Mouse (Mus musculus): ENCODE data around the gene Sfxn3. TPM values are rescaled to one million over a fixed set of nuclear protein-coding genes. Genes with fewer than 3 reads are reported as not detected.

Sfxn3 gene
- polyA plus RNA-seq, 1 experiment, result 90.5 TPM

DNA sequence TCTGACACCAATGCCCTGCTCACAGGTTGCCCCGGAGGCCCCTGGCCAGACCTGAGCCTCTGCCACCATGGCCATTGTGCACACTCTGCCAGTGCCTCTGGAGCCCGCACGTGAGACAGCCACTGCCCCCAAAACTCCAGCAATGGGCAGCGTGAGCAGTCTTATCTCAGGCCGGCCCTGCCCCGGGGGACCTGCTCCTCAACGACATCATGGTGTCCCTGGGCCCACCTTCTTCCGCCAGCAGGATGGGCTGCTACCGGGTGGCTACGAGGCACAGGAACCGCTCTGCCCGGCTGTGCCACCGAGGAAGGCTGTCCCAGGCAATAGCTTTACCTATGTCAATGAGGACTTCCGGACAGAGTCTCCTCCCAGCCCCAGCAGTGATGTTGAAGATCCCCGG lies 25.9 kb upstream of the Sfxn3 start:
- TF ChIP-seq POLR2A (IDR thresholded peaks at IDR 0.05; ENCODE audit: borderline replicate concordance, insufficient read depth, low read length) (no peak), CTCF (IDR thresholded peaks at IDR 0.05; ENCODE audit: borderline replicate concordance, insufficient read depth, low read depth, low read length) (no peak)
- H3K27ac ChIP-seq (ENCODE audit: insufficient read depth, low read length), result no peak overlapping the region
- no peak overlapping the region for H3K4me3 ChIP-seq (replicated peaks; ENCODE audit: insufficient read depth, low read depth, low read length)
- no peaks in the 10 kb centered on the region for H3K27me3 ChIP-seq (ENCODE audit: control insufficient read depth, insufficient read depth, low read length)
- 65% methylated on average over 15 of the region's 15 CpGs for WGBS
- DNase-seq, result no peak
- H3K4me1 ChIP-seq (ENCODE audit: control insufficient read depth, insufficient read depth, low read length), result peaks cover 15% of the 10 kb centered on the region

DNA sequence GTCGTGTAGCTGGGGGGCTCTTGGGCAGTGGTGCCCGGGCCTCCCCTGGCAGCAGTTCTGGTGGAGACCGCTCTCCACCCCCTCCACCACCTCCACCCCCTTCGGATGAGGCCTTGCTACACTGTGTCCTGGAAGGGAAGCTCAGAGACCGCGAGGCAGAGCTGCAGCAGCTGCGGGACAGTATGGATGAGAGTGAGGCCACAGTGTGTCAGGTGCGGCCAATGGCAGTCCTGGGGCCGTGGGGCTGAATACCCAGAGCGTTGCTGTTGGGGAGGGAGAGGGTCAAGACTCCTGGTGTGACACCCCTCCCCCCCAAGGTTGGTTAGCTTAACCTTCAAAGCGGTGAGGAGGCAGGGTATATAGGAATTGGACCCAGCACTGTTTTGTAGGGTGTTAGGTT lies 23.3 kb upstream of the Sfxn3 start:
- no peak for DNase-seq
- TF ChIP-seq CTCF (IDR thresholded peaks at IDR 0.05; ENCODE audit: borderline replicate concordance, insufficient read depth, low read depth, low read length) (no peak), POLR2A (IDR thresholded peaks at IDR 0.05; ENCODE audit: borderline replicate concordance, insufficient read depth, low read length) (no peak)
- H3K4me1 ChIP-seq (ENCODE audit: control insufficient read depth, insufficient read depth, low read length), result peaks cover 15% of the 10 kb centered on the region
- H3K27ac ChIP-seq (ENCODE audit: insufficient read depth, low read length), result no peak overlapping the region
- no peaks in the 10 kb centered on the region for H3K27me3 ChIP-seq (ENCODE audit: control insufficient read depth, insufficient read depth, low read length)
- 79% methylated on average over 11 of the region's 11 CpGs for WGBS
- H3K4me3 ChIP-seq (replicated peaks; ENCODE audit: insufficient read depth, low read depth, low read length), result no peak overlapping the region

DNA sequence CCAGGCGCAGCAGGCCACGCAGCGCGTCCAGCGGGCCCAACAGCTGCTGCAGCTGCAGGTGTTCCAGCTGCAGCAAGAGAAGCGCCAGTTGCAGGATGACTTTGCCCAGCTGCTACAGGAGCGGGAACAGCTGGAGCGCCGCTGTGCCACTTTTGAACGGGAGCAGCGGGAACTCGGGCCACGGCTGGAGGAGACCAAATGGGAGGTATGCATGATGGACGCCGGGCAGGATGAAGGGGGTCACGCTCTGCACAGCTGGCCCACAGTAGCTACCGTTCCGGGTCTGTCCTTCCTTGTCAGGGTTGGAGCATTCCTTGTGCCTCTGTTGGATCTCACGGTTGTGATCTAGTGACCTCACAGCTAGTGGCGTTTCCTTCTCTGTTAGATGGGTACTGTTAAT lies 22.5 kb upstream of the Sfxn3 start:
- DNase-seq, result no peak
- no peak for TF ChIP-seq CTCF (IDR thresholded peaks at IDR 0.05; ENCODE audit: borderline replicate concordance, insufficient read depth, low read depth, low read length)
- TF ChIP-seq POLR2A (IDR thresholded peaks at IDR 0.05; ENCODE audit: borderline replicate concordance, insufficient read depth, low read length), result no peak
- no peak overlapping the region for H3K27ac ChIP-seq (ENCODE audit: insufficient read depth, low read length)
- H3K4me1 ChIP-seq (ENCODE audit: control insufficient read depth, insufficient read depth, low read length), result peaks cover 15% of the 10 kb centered on the region
- no peak overlapping the region for H3K4me3 ChIP-seq (replicated peaks; ENCODE audit: insufficient read depth, low read depth, low read length)
- H3K27me3 ChIP-seq (ENCODE audit: control insufficient read depth, insufficient read depth, low read length), result no peaks in the 10 kb centered on the region
- 84% methylated on average over 20 of the region's 20 CpGs for WGBS

DNA sequence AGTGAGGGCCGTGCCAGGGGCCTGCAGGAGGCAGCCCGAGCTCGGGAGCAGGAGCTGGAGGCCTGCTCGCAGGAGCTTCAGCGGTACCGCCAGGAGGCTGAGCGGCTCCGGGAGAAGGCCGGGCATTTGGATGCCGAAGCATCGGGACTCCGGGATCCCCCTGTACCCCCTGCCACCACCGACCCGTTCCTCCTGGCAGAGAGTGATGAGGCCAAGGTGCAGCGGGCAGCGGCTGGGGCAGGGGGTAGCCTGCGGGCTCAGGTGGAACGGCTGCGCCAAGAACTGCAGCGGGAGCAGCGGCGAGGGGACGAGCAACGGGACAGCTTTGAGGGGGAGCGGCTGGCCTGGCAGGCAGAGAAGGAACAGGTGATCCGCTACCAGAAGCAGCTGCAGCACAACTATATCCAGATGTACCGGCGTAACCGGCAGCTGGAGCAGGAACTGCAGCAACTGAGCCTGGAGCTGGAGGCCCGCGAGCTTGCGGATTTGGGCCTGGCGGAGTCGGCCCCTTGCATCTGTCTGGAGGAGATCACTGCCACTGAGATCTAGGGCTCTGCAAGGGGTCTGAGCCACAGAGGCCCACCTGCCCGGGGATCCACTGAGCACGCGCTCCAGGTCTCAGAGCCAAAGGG lies 21.2 kb upstream of the Sfxn3 start:
- TF ChIP-seq CTCF (IDR thresholded peaks at IDR 0.05; ENCODE audit: borderline replicate concordance, insufficient read depth, low read depth, low read length) (no peak), POLR2A (IDR thresholded peaks at IDR 0.05; ENCODE audit: borderline replicate concordance, insufficient read depth, low read length) (no peak)
- H3K4me1 ChIP-seq (ENCODE audit: control insufficient read depth, insufficient read depth, low read length), result peaks cover 12% of the 10 kb centered on the region
- H3K27ac ChIP-seq (ENCODE audit: insufficient read depth, low read length), result no peak overlapping the region; the same call in 1 of the 2 replicates
- DNase-seq, result no peak
- WGBS, result 81% methylated on average over 37 of the region's 37 CpGs
- H3K4me3 ChIP-seq (replicated peaks; ENCODE audit: insufficient read depth, low read depth, low read length), result no peak overlapping the region
- no peaks in the 10 kb centered on the region for H3K27me3 ChIP-seq (ENCODE audit: control insufficient read depth, insufficient read depth, low read length)

DNA sequence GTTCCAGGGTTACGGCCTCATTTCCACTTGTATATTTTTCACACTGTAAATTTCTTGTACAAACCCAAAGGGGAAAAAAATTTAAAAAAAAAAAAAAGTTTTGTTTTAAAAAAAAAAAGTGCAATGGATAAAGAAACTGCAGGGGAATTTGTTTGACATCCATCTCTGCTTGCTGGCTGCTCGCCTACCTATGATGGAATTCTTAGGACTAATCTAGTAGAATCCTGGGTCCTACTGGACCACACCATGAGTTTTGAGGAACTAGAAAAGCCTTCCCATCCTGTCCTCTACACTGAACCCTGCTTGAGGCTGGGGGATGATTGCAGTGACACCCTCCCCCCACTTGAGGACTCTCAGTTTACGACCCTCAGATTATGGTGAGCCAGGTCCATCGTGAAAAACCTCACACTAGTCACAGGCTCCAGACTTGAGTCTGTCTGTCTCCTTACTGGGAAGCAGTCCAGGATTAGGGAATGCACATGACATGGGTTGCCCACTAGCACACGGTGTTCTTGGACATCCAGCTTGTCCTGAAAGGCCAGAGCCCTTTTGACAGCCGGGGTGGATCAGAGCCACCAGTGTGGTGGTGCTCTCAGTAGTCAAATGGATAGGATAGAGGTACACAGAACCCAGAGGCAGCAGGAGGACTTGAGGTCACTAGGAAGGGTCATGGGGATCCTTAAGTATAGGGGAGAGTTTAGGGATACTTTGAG lies 20.2 kb upstream of the Sfxn3 start:
- no peak overlapping the region for H3K4me3 ChIP-seq (replicated peaks; ENCODE audit: insufficient read depth, low read depth, low read length)
- 58% methylated on average over 6 of the region's 6 CpGs for WGBS
- peak overlapping the region; percentile 24; the same call in 1 of the 2 replicates for H3K27ac ChIP-seq (ENCODE audit: insufficient read depth, low read length)
- no peaks in the 10 kb centered on the region for H3K27me3 ChIP-seq (ENCODE audit: control insufficient read depth, insufficient read depth, low read length)
- peaks cover 14% of the 10 kb centered on the region for H3K4me1 ChIP-seq (ENCODE audit: control insufficient read depth, insufficient read depth, low read length)
- DNase-seq, result no peak
- TF ChIP-seq POLR2A (IDR thresholded peaks at IDR 0.05; ENCODE audit: borderline replicate concordance, insufficient read depth, low read length) (no peak), CTCF (IDR thresholded peaks at IDR 0.05; ENCODE audit: borderline replicate concordance, insufficient read depth, low read depth, low read length) (no peak)

DNA sequence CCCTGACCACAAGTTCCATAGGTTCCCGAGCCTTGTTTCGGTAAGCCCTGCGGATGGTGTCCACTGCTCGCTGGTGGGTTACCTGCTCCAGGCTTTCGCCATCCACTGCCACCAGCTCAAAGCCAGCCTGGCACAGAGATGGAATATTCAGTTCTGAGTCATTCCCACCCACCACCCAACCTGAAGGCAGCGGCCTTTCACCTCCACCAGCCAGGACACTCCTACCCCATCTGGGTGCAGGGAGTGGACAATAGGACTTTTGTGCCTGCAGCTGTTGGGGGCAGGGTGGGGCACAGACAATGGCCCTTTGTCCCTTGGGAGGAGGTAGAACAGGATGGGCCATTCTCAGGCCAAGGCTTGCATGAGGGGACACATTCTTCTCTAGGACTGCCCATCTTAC lies 19.5 kb upstream of the Sfxn3 start:
- Histone ChIP-seq H3K27ac (ENCODE audit: insufficient read depth, low read length) (peak overlapping the region; percentile 24; the same call in 1 of the 2 replicates), H3K4me1 (ENCODE audit: control insufficient read depth, insufficient read depth, low read length) (peaks cover 18% of the 10 kb centered on the region), H3K4me3 (replicated peaks; ENCODE audit: insufficient read depth, low read depth, low read length) (no peak overlapping the region), H3K27me3 (ENCODE audit: control insufficient read depth, insufficient read depth, low read length) (no peaks in the 10 kb centered on the region)
- no peak for TF ChIP-seq POLR2A (IDR thresholded peaks at IDR 0.05; ENCODE audit: borderline replicate concordance, insufficient read depth, low read length)
- TF ChIP-seq CTCF (IDR thresholded peaks at IDR 0.05; ENCODE audit: borderline replicate concordance, insufficient read depth, low read depth, low read length), result no peak
- DNase-seq, result no peak
- WGBS, result 85% methylated on average over 6 of the region's 6 CpGs

DNA sequence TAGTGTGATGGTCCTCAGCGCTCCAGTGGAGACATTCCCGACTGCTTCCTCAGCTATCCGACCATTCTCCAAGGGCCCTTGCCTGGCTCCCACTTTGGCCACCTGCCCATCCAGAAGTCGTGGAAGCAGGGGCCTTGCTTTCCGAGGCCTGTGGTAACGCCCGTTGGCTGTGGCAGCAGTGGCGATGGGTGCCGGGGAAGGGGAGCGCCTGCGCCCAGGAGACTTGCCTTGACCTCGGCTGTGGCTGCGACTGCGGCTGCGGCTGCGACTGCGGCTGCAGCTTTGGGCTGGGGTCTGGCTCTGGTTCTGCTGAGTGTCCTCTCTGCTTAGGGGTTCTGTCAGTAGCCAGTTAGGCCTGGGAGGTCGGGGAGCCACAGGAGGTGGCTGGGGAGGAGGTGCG lies 18.6 kb upstream of the Sfxn3 start:
- Histone ChIP-seq H3K4me3 (replicated peaks; ENCODE audit: insufficient read depth, low read depth, low read length) (no peak overlapping the region), H3K27me3 (ENCODE audit: control insufficient read depth, insufficient read depth, low read length) (no peaks in the 10 kb centered on the region), H3K4me1 (ENCODE audit: control insufficient read depth, insufficient read depth, low read length) (peaks cover 18% of the 10 kb centered on the region), H3K27ac (ENCODE audit: insufficient read depth, low read length) (peak overlapping the region; percentile 24; the same call in 1 of the 2 replicates)
- 51% methylated on average over 19 of the region's 19 CpGs for WGBS
- no peak for TF ChIP-seq POLR2A (IDR thresholded peaks at IDR 0.05; ENCODE audit: borderline replicate concordance, insufficient read depth, low read length)
- TF ChIP-seq CTCF (IDR thresholded peaks at IDR 0.05; ENCODE audit: borderline replicate concordance, insufficient read depth, low read depth, low read length), result no peak
- DNase-seq, result no peak

DNA sequence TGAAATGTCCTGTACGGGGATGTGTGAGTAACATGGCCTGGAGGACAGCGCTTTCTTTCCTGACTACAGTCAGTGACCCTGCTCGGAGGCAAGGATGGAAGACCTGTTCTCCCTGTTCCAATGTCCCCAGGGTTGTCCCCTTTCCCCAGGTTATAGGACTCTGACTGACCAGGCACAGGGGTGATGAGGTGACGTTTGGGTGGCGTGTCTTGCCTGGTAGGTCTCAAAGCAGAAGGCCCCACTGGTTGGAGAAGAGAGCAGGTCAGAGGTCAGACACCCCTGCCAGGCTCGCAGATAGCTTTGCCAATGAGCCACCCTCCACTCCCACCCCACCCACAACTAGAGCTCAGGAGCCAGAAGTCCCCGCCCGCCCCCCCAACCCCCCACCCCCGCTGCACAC lies 17.7 kb upstream of the Sfxn3 start:
- TF ChIP-seq CTCF (IDR thresholded peaks at IDR 0.05; ENCODE audit: borderline replicate concordance, insufficient read depth, low read depth, low read length) (no peak), POLR2A (IDR thresholded peaks at IDR 0.05; ENCODE audit: borderline replicate concordance, insufficient read depth, low read length) (no peak)
- DNase-seq, result no peak
- Histone ChIP-seq H3K4me1 (ENCODE audit: control insufficient read depth, insufficient read depth, low read length) (peaks cover 15% of the 10 kb centered on the region; the same call in 1 of the 2 replicates), H3K27me3 (ENCODE audit: control insufficient read depth, insufficient read depth, low read length) (no peaks in the 10 kb centered on the region), H3K27ac (ENCODE audit: insufficient read depth, low read length) (no peak overlapping the region), H3K4me3 (replicated peaks; ENCODE audit: insufficient read depth, low read depth, low read length) (no peak overlapping the region)
- WGBS, result 54% methylated on average over 9 of the region's 9 CpGs
